ENCODE assay signal across 8 mouse cellular contexts in the genomic region with DNA sequence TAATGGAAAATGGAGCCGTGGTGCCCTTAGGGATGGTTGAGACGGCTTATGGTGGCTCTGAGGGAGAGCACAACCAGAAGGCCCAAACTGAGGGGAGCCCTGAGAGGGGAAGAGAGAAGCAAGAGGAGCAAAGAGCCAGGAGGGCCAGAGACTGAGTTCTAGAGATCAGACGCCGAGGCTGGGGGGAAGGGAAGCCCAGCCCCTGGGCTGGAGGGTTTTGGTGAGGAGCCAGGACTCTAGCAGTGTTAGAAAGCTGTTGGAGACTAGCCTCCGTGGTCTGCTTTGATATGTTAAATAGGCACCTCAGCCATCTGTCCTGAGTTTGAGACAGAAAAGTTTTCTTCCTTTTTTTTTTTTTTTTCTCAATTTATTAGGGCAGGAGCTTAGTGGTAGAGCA. TPM values are rescaled to one million over a fixed set of nuclear protein-coding genes. Genes with fewer than 3 reads are reported as not detected.
DNase-seq lines count a peak whose midpoint lies in the region; ATAC-seq and TF ChIP-seq lines count a peak whose summit lies in the region.

No protein-coding gene starts in this region.

- H3K27ac ChIP-seq in forebrain, embryonic 14.5 days (ENCODE audit: low read depth, low read length) = peak overlapping the region; percentile 75
- H3K27ac ChIP-seq in kidney, adult 2 months (ENCODE audit: insufficient read depth, low read depth, low read length) = peak overlapping the region; percentile 87
- H3K27ac ChIP-seq in lung, embryonic 14.5 days (ENCODE audit: low read depth) = peak overlapping the region; percentile 100; the same call in 1 of the 2 replicates

- H3K9me3 ChIP-seq in forebrain, embryonic 14.5 days (replicated peaks; ENCODE audit: control insufficient read depth, low read length) = no peaks in the 10 kb centered on the region
- no peaks in the 10 kb centered on the region for H3K9me3 ChIP-seq in lung, embryonic 14.5 days (ENCODE audit: low read depth, low read length)

- DNase-seq in frontal cortex, postnatal 36 days (ENCODE audit: low spot score in 2 of 2) = peak; percentile 25 to 40
- peak; percentile 29 for DNase-seq in WW6 (ENCODE audit: low read depth, low spot score)
- DNase-seq in forebrain, embryonic 14.5 days (ENCODE audit: low spot score) = peak; percentile 93
- DNase-seq in kidney, adult 2 months = peak; percentile 63
- DNase-seq in lung, embryonic 14.5 days = peak; percentile 81
- peak; percentile 58 for DNase-seq in retina, postnatal 1 day
- no peak for DNase-seq in yolk sac, embryonic 10.5 days (ENCODE audit: low spot score)

- H3K9ac ChIP-seq in forebrain, embryonic 14.5 days (ENCODE audit: low read length) = peak overlapping the region; percentile 97
- H3K9ac ChIP-seq in lung, embryonic 14.5 days = peak overlapping the region; percentile 99

- peaks cover 14% of the 10 kb centered on the region for H3K4me1 ChIP-seq in forebrain, embryonic 14.5 days (ENCODE audit: control insufficient read depth, insufficient read depth, low read length)
- H3K4me1 ChIP-seq in kidney, adult 2 months (ENCODE audit: control insufficient read depth, insufficient read depth, low read length) = peaks cover 26% of the 10 kb centered on the region
- peaks cover 12% of the 10 kb centered on the region; the same call in 1 of the 2 replicates for H3K4me1 ChIP-seq in lung, embryonic 14.5 days (ENCODE audit: insufficient read depth)

- TF ChIP-seq CTCF in kidney, adult 2 months (conservative IDR thresholded peaks at IDR 0.05; ENCODE audit: insufficient read depth, insufficient read length, low read depth, low read length) = no peak
- no peak for TF ChIP-seq CTCF in lung, embryonic 14.5 days (IDR thresholded peaks at IDR 0.05; ENCODE audit: low read depth)

- peak overlapping the region; percentile 77 for H3K4me3 ChIP-seq in forebrain, embryonic 14.5 days (ENCODE audit: low read depth, low read length)
- peak overlapping the region; percentile 39 for H3K4me3 ChIP-seq in kidney, adult 2 months (ENCODE audit: insufficient read depth, low read depth, low read length)
- peak overlapping the region; percentile 81 for H3K4me3 ChIP-seq in lung, embryonic 14.5 days (ENCODE audit: low read depth, low read length)

- no peak for TF ChIP-seq POLR2A in kidney, adult 2 months (IDR thresholded peaks at IDR 0.05; ENCODE audit: low read depth, low read length)

- peak overlapping the region; percentile 77 for H3K4me2 ChIP-seq in forebrain, embryonic 14.5 days (ENCODE audit: low read length)
- H3K4me2 ChIP-seq in lung, embryonic 14.5 days = peak overlapping the region; percentile 96

- WGBS in forebrain, embryonic 14.5 days = 3% methylated on average over 5 of the region's 5 CpGs
- WGBS in kidney, adult 2 months = 6% methylated on average over 5 of the region's 5 CpGs
- WGBS in lung, embryonic 14.5 days = 10% methylated on average over 5 of the region's 5 CpGs

- no peaks in the 10 kb centered on the region for H3K27me3 ChIP-seq in forebrain, embryonic 14.5 days (replicated peaks; ENCODE audit: control insufficient read depth, insufficient read depth, low read length)
- no peaks in the 10 kb centered on the region for H3K27me3 ChIP-seq in kidney, adult 2 months (replicated peaks; ENCODE audit: control insufficient read depth, insufficient read depth, low read length)
- H3K27me3 ChIP-seq in lung, embryonic 14.5 days (ENCODE audit: insufficient read depth, low read length) = no peaks in the 10 kb centered on the region

- no peak for ATAC-seq in frontal cortex, adult (ENCODE audit: low TSS enrichment)
- ATAC-seq in forebrain, embryonic 14.5 days = peak; percentile 60
- no peak; the same call in 1 of the 2 replicates for ATAC-seq in lung, embryonic 14.5 days (ENCODE audit: insufficient read depth)

- H3K36me3 ChIP-seq in forebrain, embryonic 14.5 days (ENCODE audit: control insufficient read depth, insufficient read depth, low read length) = 0 out of 2 replicates have a peak, but pooled peaks cover 6% of the 10 kb centered on the region
- H3K36me3 ChIP-seq in kidney, adult 2 months (ENCODE audit: control insufficient read depth, insufficient read depth, low read length) = no peaks in the 10 kb centered on the region
- H3K36me3 ChIP-seq in lung, embryonic 14.5 days (ENCODE audit: insufficient read depth) = peaks cover 12% of the 10 kb centered on the region

RNA-seq across cellular contexts. Expression of a gene that starts 3.9 kb away (rescaled TPM):
- polyA plus RNA-seq in forebrain, embryonic 14.5 days (2014; fragmentation: Nextera tagmentation; extraction: Ambion mirVana) = 35.5 and 38.9 TPM in 2 replicates
- polyA plus RNA-seq in kidney, adult 2 months (2012; rRNA removed) = 44.7 and 46.1 TPM in 2 replicates
- 73.5 and 74.9 TPM in 2 replicates for polyA plus RNA-seq in lung, embryonic 14.5 days (2014; fragmentation: Nextera tagmentation; extraction: Ambion mirVana)

RNA-seq across cellular contexts. Expression of a gene that starts 47.8 kb away (rescaled TPM):
- polyA plus RNA-seq in forebrain, embryonic 14.5 days (2014; fragmentation: Nextera tagmentation; extraction: Ambion mirVana) = 38.0 and 40.3 TPM in 2 replicates
- polyA plus RNA-seq in kidney, adult 2 months (2012; rRNA removed) = 14.6 and 15.4 TPM in 2 replicates
- polyA plus RNA-seq in lung, embryonic 14.5 days (2014; fragmentation: Nextera tagmentation; extraction: Ambion mirVana) = 32.2 and 35.7 TPM in 2 replicates
